Mouse (Mus musculus): ENCODE data around the gene Taf1a.

DNA sequence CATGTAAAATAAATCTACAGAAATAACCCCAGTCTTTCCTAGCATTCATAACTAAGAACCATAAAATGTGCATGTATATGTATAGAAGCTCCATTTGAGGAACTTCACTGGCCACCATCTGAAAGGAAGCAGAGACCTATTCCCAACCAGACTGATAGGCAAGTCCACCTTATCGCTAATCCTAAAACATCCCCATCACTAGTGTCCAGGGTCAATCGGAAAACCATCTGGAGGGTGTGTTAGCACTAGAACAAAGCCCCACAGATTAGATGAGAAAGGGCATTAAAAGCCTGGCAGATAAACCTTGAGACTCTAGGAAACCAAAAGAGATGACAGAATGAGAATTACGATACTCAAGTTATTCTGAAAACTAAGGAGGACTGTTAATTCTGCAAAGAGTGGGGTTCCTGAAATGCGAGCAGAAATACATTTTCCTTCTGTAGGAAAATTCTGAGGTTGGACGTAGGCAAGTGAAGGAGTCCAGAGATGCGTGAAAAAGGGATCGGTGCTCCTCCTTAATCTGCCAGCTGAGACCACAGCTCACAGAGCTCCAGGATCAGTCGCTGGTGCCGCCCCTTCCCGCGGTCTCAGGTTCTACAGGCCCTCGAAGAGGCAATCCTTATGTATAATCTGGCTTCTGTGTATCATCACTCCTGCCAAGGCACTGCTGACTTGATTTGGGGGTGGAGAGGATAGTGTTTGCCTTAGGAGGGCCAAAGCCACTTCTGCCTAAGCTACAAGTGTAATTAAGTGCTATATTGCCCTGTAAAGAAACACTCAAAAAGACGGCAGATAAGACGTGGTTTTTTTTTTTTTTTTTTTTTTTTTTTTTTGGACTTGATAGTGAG is 25.8 kb upstream of the Taf1a start:
- TF ChIP-seq CHD2 (IDR thresholded peaks at IDR 0.05; ENCODE audit: low read depth, low read length): no peak
- no peak for TF ChIP-seq MAFK (IDR thresholded peaks at IDR 0.05; ENCODE audit: insufficient read depth, low read depth, low read length)
- TF ChIP-seq ZNF384 (IDR thresholded peaks at IDR 0.05; ENCODE audit: low read depth, low read length): no peak
